Mouse (Mus musculus): ENCODE results near the gene Atp1a2.

DNA sequence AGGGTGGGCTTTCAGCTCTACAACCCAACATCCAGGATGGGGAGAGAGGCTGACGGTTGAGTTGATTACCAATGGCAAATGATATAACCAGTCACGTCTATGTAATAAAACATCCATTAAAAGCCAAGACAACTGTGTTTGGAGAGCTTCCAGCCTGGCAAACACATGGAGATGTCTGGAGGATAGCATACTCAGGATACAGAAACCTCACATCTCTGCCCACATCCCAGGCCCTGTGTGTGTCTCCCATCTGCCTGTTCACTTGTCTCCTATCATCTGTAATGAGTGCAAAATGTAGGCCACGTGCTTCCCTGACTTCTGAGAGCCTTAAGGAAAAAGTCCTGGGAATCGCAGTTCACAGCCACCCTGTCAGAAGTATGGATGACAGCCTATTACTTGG lies 50.6 kb downstream of the Atp1a2 start:
- no peak for TF ChIP-seq CTCF (IDR thresholded peaks at IDR 0.05; ENCODE audit: extremely low read depth, insufficient read length, insufficient replicate concordance, low read depth, low read length)
- TF ChIP-seq POLR2A (IDR thresholded peaks at IDR 0.05; ENCODE audit: low read depth, low read length): no peak
